Mouse (Mus musculus) embryonic facial prominence, embryonic 14.5 days (tissue): ENCODE data around the gene Tnfsf10. TPM values are rescaled to one million over a fixed set of nuclear protein-coding genes. Genes with fewer than 3 reads are reported as not detected.
A peak's percentile ranks its signal among the peaks of the same experiment; 100 is the strongest.

Experiments
- ATAC-seq: fragments of 200-750 bp; cut with Nextera tagmentation; 2 replicates; pipeline ENCODE4 v1.8.0; 2017; ENCODE audit warnings: low read depth, moderate number of reproducible peaks, moderate TSS enrichment
- DNase-seq: peaks from one replicate; pipeline ENCODE4 v3.0.0-alpha.2; 2015; ENCODE audit warnings: low spot score
- H3K27ac ChIP-seq: fragments of 300-500 bp; sonication (generic); replicated peaks from 2 replicates; pipeline ENCODE4 v1.5.1; 2014; ENCODE audit warnings: low read depth, mild to moderate bottlenecking, low read length, moderate library complexity
- H3K27me3 ChIP-seq: fragments of 300-500 bp; sonication (generic); replicated peaks from 2 replicates; pipeline ENCODE4 v1.6.1; 2014; ENCODE audit warnings: low read length; ENCODE audit not compliant: control insufficient read depth, insufficient read depth
- H3K36me3 ChIP-seq: fragments of 300-500 bp; sonication (generic); 2 replicates; pipeline ENCODE4 v1.6.1; 2014; ENCODE audit warnings: low read length, mixed read lengths; ENCODE audit not compliant: control insufficient read depth, insufficient read depth
- H3K4me1 ChIP-seq: fragments of 300-500 bp; sonication (generic); 2 replicates; pipeline ENCODE4 v1.6.1; 2014; ENCODE audit warnings: antibody characterized with exemption, low read length; ENCODE audit not compliant: control insufficient read depth, insufficient read depth
- H3K4me2 ChIP-seq: fragments of 300-500 bp; sonication (generic); 2 replicates; pipeline ENCODE4 v1.6.1; 2014; ENCODE audit warnings: low read depth, mild to moderate bottlenecking, low read length, moderate library complexity, mixed read lengths
- H3K4me3 ChIP-seq: fragments of 300-500 bp; sonication (generic); 2 replicates; pipeline ENCODE4 v1.5.1; 2014; ENCODE audit warnings: low read depth, mild to moderate bottlenecking, low read length
- H3K9ac ChIP-seq: fragments of 300-500 bp; sonication (generic); 2 replicates; pipeline ENCODE4 v1.6.1; 2014; ENCODE audit warnings: low read depth, mild to moderate bottlenecking, low read length, moderate library complexity, mixed read lengths
- H3K9me3 ChIP-seq: fragments of 300-500 bp; sonication (generic); 2 replicates; pipeline ENCODE4 v1.6.1; 2016; ENCODE audit warnings: low read length; ENCODE audit not compliant: control insufficient read depth
- WGBS: fragments of 180-500 bp; shearing (Covaris S2); extraction: QIAGEN DNeasy Blood & Tissue Kit; methylation state at CpG from one replicate; pipeline ENCODE4 v1.1.7; 2014; 5-methylcytosine and 5-hydroxymethylcytosine counted together
- polyA plus RNA-seq: library from polyadenylated mRNA; unstranded; fragments of >200 nt; fragmentation: Nextera tagmentation; extraction: Ambion mirVana; gene quantifications from 2 replicates; pipeline ENCODE4 v1.2.1, GENCODE M21; 2014

Gene Tnfsf10
- polyA plus RNA-seq, 1 experiment from 2014 or later: 0.43 TPM

- H3K4me1 ChIP-seq: peaks cover 6% of the 10 kb centered on the region
- no peak overlapping the region for H3K4me3 ChIP-seq
- ATAC-seq: no peak
- 83% methylated on average over 1 of the region's 1 CpGs for WGBS
- H3K27me3 ChIP-seq: no peaks in the 10 kb centered on the region
- no peak for DNase-seq
- H3K27ac ChIP-seq: no peak overlapping the region
- H3K4me2 ChIP-seq: no peak overlapping the region
- H3K9me3 ChIP-seq: no peaks in the 10 kb centered on the region
- H3K36me3 ChIP-seq: no peaks in the 10 kb centered on the region
- no peak overlapping the region for H3K9ac ChIP-seq
Observed at GRCm38 (mm10) chr3:27319650-27320049, 2.8 kb downstream of the Tnfsf10 start.

- peaks cover 6% of the 10 kb centered on the region for H3K4me1 ChIP-seq
- H3K4me2 ChIP-seq: no peak overlapping the region
- ATAC-seq (peak; percentile 33; the same call in 1 of the 2 replicates), DNase-seq (no peak)
- H3K27ac ChIP-seq: no peak overlapping the region
- WGBS: 73% methylated on average over 9 of the region's 9 CpGs
- H3K4me3 ChIP-seq: no peak overlapping the region
- H3K27me3 ChIP-seq: no peaks in the 10 kb centered on the region
- H3K9me3 ChIP-seq: no peaks in the 10 kb centered on the region
- no peak overlapping the region for H3K9ac ChIP-seq
- no peaks in the 10 kb centered on the region for H3K36me3 ChIP-seq
Observed at GRCm38 (mm10) chr3:27320613-27321495, 4.0 kb downstream of the Tnfsf10 start.

DNA sequence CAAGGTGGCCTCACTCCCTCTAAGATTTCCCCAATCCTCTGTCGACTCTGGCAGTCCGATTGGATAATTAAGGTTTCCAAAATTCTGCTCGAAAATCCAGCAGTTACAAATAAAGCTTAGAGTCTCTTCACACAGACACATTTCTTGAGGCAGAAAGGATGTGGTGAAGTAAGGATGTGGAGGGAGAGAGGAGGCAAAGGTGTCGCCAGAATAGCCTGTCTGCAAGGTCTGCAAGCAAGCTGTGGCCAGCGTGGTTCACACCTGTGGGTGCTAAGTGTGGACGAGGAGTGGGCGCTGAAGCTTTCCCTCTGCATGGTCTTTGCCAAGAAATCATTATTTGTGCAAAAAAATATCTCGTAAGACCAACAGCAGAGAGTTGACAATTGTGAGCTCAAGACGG lies 5.8 kb downstream of the Tnfsf10 start:
- Histone ChIP-seq H3K27me3 (no peaks in the 10 kb centered on the region), H3K36me3 (no peaks in the 10 kb centered on the region), H3K9me3 (no peaks in the 10 kb centered on the region), H3K4me1 (no peaks in the 10 kb centered on the region; the same call in 1 of the 2 replicates), H3K27ac (no peak overlapping the region), H3K4me2 (no peak overlapping the region), H3K4me3 (no peak overlapping the region), H3K9ac (no peak overlapping the region)
- DNase-seq (no peak), ATAC-seq (no peak)
- 73% methylated on average over 9 of the region's 9 CpGs for whole genome bisulfite sequencing

GRCm38 (mm10) chr3:27323551-27323950 lies 6.7 kb downstream of the Tnfsf10 start:
- H3K9me3 ChIP-seq: no peaks in the 10 kb centered on the region
- DNase-seq (no peak), ATAC-seq (no peak)
- no peak overlapping the region for H3K9ac ChIP-seq
- no peak overlapping the region for H3K27ac ChIP-seq
- no peaks in the 10 kb centered on the region for H3K27me3 ChIP-seq
- H3K4me3 ChIP-seq: no peak overlapping the region
- no peaks in the 10 kb centered on the region for H3K36me3 ChIP-seq
- no peak overlapping the region for H3K4me2 ChIP-seq
- 54% methylated on average over 5 of the region's 5 CpGs for WGBS
- no peaks in the 10 kb centered on the region; the same call in 1 of the 2 replicates for H3K4me1 ChIP-seq

DNA sequence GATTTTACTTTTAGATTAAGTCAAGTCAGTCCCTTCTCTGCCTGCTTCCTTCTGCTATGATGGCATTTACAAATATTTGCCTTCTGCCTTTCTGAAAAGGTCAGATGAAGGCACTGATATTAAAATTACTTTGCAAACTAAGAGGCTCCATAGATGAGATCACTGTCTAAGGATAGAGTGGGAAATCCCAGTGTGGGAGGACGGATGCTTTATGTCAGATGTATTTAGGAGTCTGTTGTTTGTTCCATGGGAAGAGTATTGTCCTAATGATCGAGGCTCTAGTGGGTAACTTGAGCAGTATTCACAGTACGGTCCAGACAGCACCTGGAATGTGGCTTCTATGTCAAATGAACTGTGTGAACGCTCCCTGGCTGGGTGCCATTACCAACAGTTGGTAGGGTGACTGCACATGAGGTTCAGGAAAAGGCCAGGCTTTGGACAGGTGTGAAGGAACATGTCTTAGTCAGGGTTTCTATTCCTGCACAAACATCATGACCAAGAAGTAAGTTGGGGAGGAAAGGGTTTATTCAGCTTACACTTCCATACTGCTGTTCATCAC lies 9.9 kb downstream of the Tnfsf10 start:
- H3K9me3 ChIP-seq: no peaks in the 10 kb centered on the region
- DNase-seq (peak; percentile 57), ATAC-seq (peak; percentile 44; the same call in 1 of the 2 replicates)
- 47% methylated on average over 4 of the region's 4 CpGs for whole genome bisulfite sequencing
- H3K4me3 ChIP-seq: no peak overlapping the region
- no peaks in the 10 kb centered on the region for H3K36me3 ChIP-seq
- no peaks in the 10 kb centered on the region; the same call in 1 of the 2 replicates for H3K4me1 ChIP-seq
- H3K9ac ChIP-seq: no peak overlapping the region
- no peak overlapping the region for H3K27ac ChIP-seq
- H3K27me3 ChIP-seq: no peaks in the 10 kb centered on the region
- no peak overlapping the region for H3K4me2 ChIP-seq

- Histone ChIP-seq H3K27ac (no peak overlapping the region), H3K36me3 (no peaks in the 10 kb centered on the region), H3K4me3 (no peak overlapping the region), H3K27me3 (no peaks in the 10 kb centered on the region), H3K9ac (no peak overlapping the region), H3K9me3 (no peaks in the 10 kb centered on the region), H3K4me1 (no peaks in the 10 kb centered on the region), H3K4me2 (no peak overlapping the region)
- ATAC-seq: no peak
- WGBS: 95% methylated on average over 5 of the region's 5 CpGs
- DNase-seq: no peak
Observed at GRCm38 (mm10) chr3:27330706-27331105, 13.9 kb downstream of the Tnfsf10 start.

DNA sequence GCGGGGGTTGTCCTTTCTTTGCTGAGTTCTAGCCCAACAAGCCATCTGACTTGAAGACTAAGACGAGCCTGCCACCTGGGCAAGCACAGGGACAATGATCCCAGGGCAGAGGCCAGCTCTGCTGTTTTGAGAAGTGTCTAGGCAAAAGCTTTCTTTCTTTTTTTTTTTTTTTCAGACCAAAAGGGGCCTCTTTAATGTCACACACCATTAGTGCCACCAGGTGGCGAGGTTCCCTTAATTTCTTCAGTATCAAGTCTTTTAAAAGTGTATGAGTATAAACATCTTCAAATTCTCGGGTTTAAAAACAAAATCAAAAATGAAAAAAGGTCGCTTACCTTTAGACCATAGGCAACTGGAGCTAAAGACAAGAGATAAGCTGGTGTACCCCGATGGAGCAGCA lies 21.6 kb downstream of the Tnfsf10 start:
- DNase-seq (peak; percentile 61), ATAC-seq (no peak)
- WGBS: 31% methylated on average over 6 of the region's 6 CpGs
- H3K27me3 ChIP-seq: no peaks in the 10 kb centered on the region
- H3K9ac ChIP-seq: no peak overlapping the region
- H3K4me2 ChIP-seq: no peak overlapping the region
- no peaks in the 10 kb centered on the region for H3K9me3 ChIP-seq
- no peak overlapping the region for H3K27ac ChIP-seq
- H3K36me3 ChIP-seq: no peaks in the 10 kb centered on the region
- H3K4me3 ChIP-seq: no peak overlapping the region
- H3K4me1 ChIP-seq: no peaks in the 10 kb centered on the region

GRCm38 (mm10) chr3:27338887-27339286 lies 22.1 kb downstream of the Tnfsf10 start:
- Histone ChIP-seq H3K27ac (no peak overlapping the region), H3K27me3 (no peaks in the 10 kb centered on the region), H3K4me1 (no peaks in the 10 kb centered on the region), H3K4me3 (no peak overlapping the region), H3K9ac (no peak overlapping the region), H3K4me2 (no peak overlapping the region), H3K36me3 (no peaks in the 10 kb centered on the region), H3K9me3 (no peaks in the 10 kb centered on the region)
- 41% methylated on average over 3 of the region's 3 CpGs for WGBS
- ATAC-seq (no peak), DNase-seq (no peak)
